In genomic region chr8:84773833-84774232, GRCm38 (mm10) we compare ENCODE assay signal across 8 mouse cellular contexts. TPM values are rescaled to one million over a fixed set of nuclear protein-coding genes. Genes with fewer than 3 reads are reported as not detected.
DNase-seq lines count a peak whose midpoint lies in the region; ATAC-seq lines count a peak whose summit lies in the region.

No protein-coding gene starts in this region.

- H3K27ac ChIP-seq in embryonic facial prominence, embryonic 13.5 days: peak overlapping the region; percentile 81
- peak overlapping the region; percentile 96 for H3K27ac ChIP-seq in limb, embryonic 15.5 days

- H3K9ac ChIP-seq in embryonic facial prominence, embryonic 13.5 days: peak overlapping the region; percentile 56
- 0 out of 2 replicates have a peak overlapping the region, but pooled peaks have one; percentile 4 for H3K9ac ChIP-seq in limb, embryonic 15.5 days

- H3K27me3 ChIP-seq in embryonic facial prominence, embryonic 13.5 days: peaks cover 85% of the 10 kb centered on the region
- H3K27me3 ChIP-seq in limb, embryonic 15.5 days: no peaks in the 10 kb centered on the region

- peak; percentile 23 for DNase-seq in thymus, postnatal 4 days
- no peak for DNase-seq in thymus, postnatal 10 days (ENCODE audit: low spot score in 2 of 2)
- DNase-seq in heart, adult 9 months (ENCODE audit: low spot score in 2 of 2): peak; percentile 86
- DNase-seq in kidney, adult 9 months: peak; percentile 70
- DNase-seq in neural tube, embryonic 10.5 days (ENCODE audit: extremely low spot score, low spot score): peak; percentile 43
- peak; percentile 86 to 87 for DNase-seq in urinary bladder, postnatal 4 days (ENCODE audit: low spot score in 2 of 2)

- WGBS in embryonic facial prominence, embryonic 13.5 days: 0% methylated on average over 16 of the region's 19 CpGs
- WGBS in limb, embryonic 15.5 days: 2% methylated on average over 19 of the region's 19 CpGs

- H3K4me2 ChIP-seq in embryonic facial prominence, embryonic 13.5 days: peak overlapping the region; percentile 57
- H3K4me2 ChIP-seq in limb, embryonic 15.5 days: peak overlapping the region; percentile 46

- no peaks in the 10 kb centered on the region for H3K9me3 ChIP-seq in embryonic facial prominence, embryonic 13.5 days
- no peaks in the 10 kb centered on the region for H3K9me3 ChIP-seq in limb, embryonic 15.5 days

- peaks cover 19% of the 10 kb centered on the region for H3K36me3 ChIP-seq in embryonic facial prominence, embryonic 13.5 days
- H3K36me3 ChIP-seq in limb, embryonic 15.5 days: peaks cover 16% of the 10 kb centered on the region

- H3K4me1 ChIP-seq in embryonic facial prominence, embryonic 13.5 days: peaks cover 67% of the 10 kb centered on the region
- H3K4me1 ChIP-seq in limb, embryonic 15.5 days: peaks cover 87% of the 10 kb centered on the region

- H3K4me3 ChIP-seq in embryonic facial prominence, embryonic 13.5 days: peak overlapping the region; percentile 38
- peak overlapping the region; percentile 35 for H3K4me3 ChIP-seq in limb, embryonic 15.5 days

- ATAC-seq in embryonic facial prominence, embryonic 13.5 days (ENCODE audit: insufficient number of reproducible peaks, insufficient read depth, low FRiP score, low TSS enrichment, low read depth): peak; percentile 78
- ATAC-seq in limb, embryonic 15.5 days (ENCODE audit: insufficient number of reproducible peaks, low FRiP score, low TSS enrichment, low read depth): peak; percentile 85

RNA-seq across cellular contexts. Expression of gene Nfix, which starts 26.3 kb away (rescaled TPM):
- 37.0 and 42.9 TPM in 2 replicates for polyA plus RNA-seq in embryonic facial prominence, embryonic 13.5 days (2015; fragmentation: Nextera tagmentation; extraction: Ambion mirVana)
- 87.0 and 100 TPM in 2 replicates for polyA plus RNA-seq in limb, embryonic 15.5 days (2015; fragmentation: Nextera tagmentation; extraction: Ambion mirVana)

RNA-seq across cellular contexts. Expression of gene Dand5, which starts 48.8 kb away (rescaled TPM):
- polyA plus RNA-seq in embryonic facial prominence, embryonic 13.5 days (2015; fragmentation: Nextera tagmentation; extraction: Ambion mirVana): 7.0 TPM in 2 replicates
- 7.5 and 8.0 TPM in 2 replicates for polyA plus RNA-seq in limb, embryonic 15.5 days (2015; fragmentation: Nextera tagmentation; extraction: Ambion mirVana)

RNA-seq across cellular contexts. Expression of gene G430095P16Rik, which starts 51.0 kb away (rescaled TPM):
- 6.1 and 6.2 TPM in 2 replicates for polyA plus RNA-seq in embryonic facial prominence, embryonic 13.5 days (2015; fragmentation: Nextera tagmentation; extraction: Ambion mirVana)
- polyA plus RNA-seq in limb, embryonic 15.5 days (2015; fragmentation: Nextera tagmentation; extraction: Ambion mirVana): 3.8 and 5.5 TPM in 2 replicates

RNA-seq across cellular contexts. Expression of gene Gadd45gip1, which starts 57.5 kb away (rescaled TPM):
- 45.6 and 48.2 TPM in 2 replicates for polyA plus RNA-seq in embryonic facial prominence, embryonic 13.5 days (2015; fragmentation: Nextera tagmentation; extraction: Ambion mirVana)
- polyA plus RNA-seq in limb, embryonic 15.5 days (2015; fragmentation: Nextera tagmentation; extraction: Ambion mirVana): 44.7 and 45.6 TPM in 2 replicates

Comparison
In these comparisons a context has a peak if more than half of its experiments do, and no peak if none do; other contexts are left out.
1. DNase-seq: peak in thymus, postnatal 4 days (single experiment), heart, adult 9 months (2 of 2), kidney, adult 9 months (single experiment), neural tube, embryonic 10.5 days (single experiment) and urinary bladder, postnatal 4 days (2 of 2); none in thymus, postnatal 10 days (0 of 2).